Mouse (Mus musculus) limb, embryonic 10.5 days (tissue): ENCODE results near the gene Zfhx3. TPM values are rescaled to one million over a fixed set of nuclear protein-coding genes. Genes with fewer than 3 reads are reported as not detected.

Experiments used
- DNase-seq: peaks from one replicate; pipeline ENCODE4 v3.0.0-alpha.2; 2017; ENCODE audit warnings: low spot score
- H3K27ac ChIP-seq: fragments of 300-500 bp; sonication (generic); 2 replicates; pipeline ENCODE4 v1.5.1; 2016; ENCODE audit warnings: mild to moderate bottlenecking
- H3K27me3 ChIP-seq: fragments of 300-500 bp; sonication (generic); 2 replicates; pipeline ENCODE4 v1.6.1; 2016; ENCODE audit warnings: low read depth, mild to moderate bottlenecking; ENCODE audit not compliant: poor library complexity, severe bottlenecking
- H3K36me3 ChIP-seq: fragments of 300-500 bp; sonication (generic); 2 replicates; pipeline ENCODE4 v1.6.1; 2016; ENCODE audit warnings: mild to moderate bottlenecking, moderate library complexity
- H3K4me1 ChIP-seq: fragments of 300-500 bp; sonication (generic); 2 replicates; pipeline ENCODE4 v1.6.1; 2016
- H3K4me3 ChIP-seq: fragments of 300-500 bp; sonication (generic); 2 replicates; pipeline ENCODE4 v1.5.1; 2016; ENCODE audit warnings: mild to moderate bottlenecking, moderate library complexity
- H3K9me3 ChIP-seq: fragments of 300-500 bp; sonication (generic); replicated peaks from 2 replicates; pipeline ENCODE4 v1.6.1; 2016; ENCODE audit warnings: mild to moderate bottlenecking
- whole genome bisulfite sequencing: fragments of 180-500 bp; shearing (Covaris S2); methylation state at CpG from one replicate; pipeline ENCODE4 v1.1.7; 2016; 5-methylcytosine and 5-hydroxymethylcytosine counted together
- polyA plus RNA-seq: library from polyadenylated mRNA; unstranded; fragments of >200 nt; fragmentation: Nextera tagmentation; extraction: Ambion mirVana; gene quantifications from 2 replicates; pipeline ENCODE4 v1.2.1, GENCODE M21; 2016

Zfhx3 gene
- polyA plus RNA-seq, 1 experiment from 2014 or later: 28.1 TPM

DNA sequence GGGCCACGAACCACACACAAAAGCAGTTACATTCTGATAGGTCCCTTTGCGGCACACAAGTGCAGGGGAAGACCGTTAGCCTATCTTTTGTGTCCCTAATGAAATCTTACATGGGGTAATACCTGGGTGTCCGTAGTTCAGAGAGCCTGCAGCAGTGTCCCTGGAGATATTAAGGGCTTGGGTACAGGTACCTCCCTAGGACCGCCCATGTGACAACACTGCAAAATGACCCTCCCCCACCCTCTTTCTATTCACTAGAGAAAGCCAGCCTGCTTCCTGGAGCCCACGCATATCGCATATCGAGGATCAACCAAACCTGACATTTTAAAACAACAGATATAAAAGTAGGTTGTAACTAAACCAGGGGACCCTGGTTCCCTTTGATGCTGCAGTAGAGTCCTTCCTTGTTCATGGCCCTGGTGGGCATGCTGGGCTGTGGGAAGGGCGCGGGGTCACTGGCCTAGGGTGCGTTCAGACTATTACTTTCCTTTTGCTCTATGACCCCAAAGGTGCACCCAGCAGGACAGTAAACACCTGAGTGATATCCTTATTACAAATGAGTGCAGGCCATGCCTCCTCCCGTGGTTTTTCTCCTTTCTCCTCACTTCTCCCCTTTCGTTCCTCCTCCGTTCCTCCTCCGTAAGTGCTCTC, 206.3 kb downstream of the Zfhx3 start:
- 0 out of 2 replicates have a peak overlapping the region, but pooled peaks have one; percentile 42 for H3K27ac ChIP-seq
- no peak overlapping the region for H3K4me3 ChIP-seq
- no peaks in the 10 kb centered on the region for H3K9me3 ChIP-seq
- WGBS: 79% methylated on average over 15 of the region's 15 CpGs
- H3K36me3 ChIP-seq: no peaks in the 10 kb centered on the region
- H3K4me1 ChIP-seq: peaks cover 9% of the 10 kb centered on the region; the same call in 1 of the 2 replicates
- no peak for DNase-seq
- H3K27me3 ChIP-seq: no peaks in the 10 kb centered on the region

DNA sequence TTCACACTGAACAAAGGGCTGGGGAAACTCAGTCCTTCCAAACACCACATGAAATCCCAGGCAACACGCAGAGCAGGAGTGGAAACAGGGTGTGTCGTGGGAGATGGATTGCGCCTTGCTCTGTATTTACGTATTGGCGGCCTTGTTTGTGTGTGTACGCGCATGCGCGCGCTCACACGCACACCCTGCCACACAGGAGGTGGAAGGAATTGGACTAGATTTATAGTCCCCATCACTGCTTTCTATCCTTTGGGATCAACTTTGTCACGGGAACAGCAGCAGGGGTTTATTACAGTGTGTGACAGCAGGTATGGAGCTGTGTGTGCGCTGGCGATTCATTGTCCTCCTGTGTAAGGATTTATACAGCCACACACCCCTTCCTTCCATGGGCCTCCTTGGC, 228.4 kb downstream of the Zfhx3 start:
- Histone ChIP-seq H3K27ac (no peak overlapping the region), H3K36me3 (no peaks in the 10 kb centered on the region), H3K4me1 (no peaks in the 10 kb centered on the region), H3K4me3 (no peak overlapping the region), H3K9me3 (no peaks in the 10 kb centered on the region), H3K27me3 (no peaks in the 10 kb centered on the region)
- DNase-seq: no peak
- 94% methylated on average over 14 of the region's 14 CpGs for WGBS

DNA sequence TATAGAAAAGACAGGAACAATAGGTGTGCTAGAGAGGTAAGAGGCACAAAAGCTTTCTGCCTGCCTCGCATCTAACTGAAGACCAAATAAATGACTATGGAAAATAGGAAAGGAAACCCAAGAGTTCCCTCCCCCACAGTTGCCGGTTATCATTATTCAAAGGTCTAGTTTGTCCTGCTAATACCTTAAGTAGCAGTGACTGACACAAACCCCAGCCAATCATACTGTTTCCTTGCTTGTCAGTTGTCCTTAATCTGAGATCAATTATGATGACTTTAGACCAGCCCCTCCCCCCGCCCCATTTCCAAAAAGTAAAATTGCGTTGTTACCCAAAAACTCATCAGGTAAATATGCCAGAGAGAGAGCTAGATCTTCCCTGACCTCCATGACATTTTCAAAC, 240.9 kb downstream of the Zfhx3 start:
- Histone ChIP-seq H3K27ac (no peak overlapping the region), H3K4me1 (peaks cover 9% of the 10 kb centered on the region), H3K9me3 (no peaks in the 10 kb centered on the region), H3K27me3 (no peaks in the 10 kb centered on the region), H3K4me3 (no peak overlapping the region), H3K36me3 (no peaks in the 10 kb centered on the region)
- 88% methylated on average over 4 of the region's 4 CpGs for WGBS
- no peak for DNase-seq

DNA sequence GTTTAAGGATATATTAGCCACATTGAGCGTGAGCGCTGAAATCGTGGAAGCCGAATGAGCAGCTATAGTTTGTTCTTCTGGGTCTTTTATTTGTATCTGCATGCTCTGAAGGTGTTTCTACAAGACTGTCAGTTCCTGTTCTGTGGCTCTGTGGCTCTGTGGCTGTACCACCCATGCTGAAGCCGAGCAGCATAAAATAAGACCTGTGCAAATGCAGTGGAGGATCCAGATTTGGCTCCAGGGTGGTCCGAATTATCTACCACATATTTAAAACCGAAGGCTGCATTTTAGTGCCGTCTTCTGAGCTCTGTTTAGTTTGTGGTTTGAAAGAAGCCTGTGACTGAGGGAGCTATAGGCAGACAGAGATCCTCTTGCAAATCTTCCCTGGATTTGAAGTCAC, 241.5 kb downstream of the Zfhx3 start:
- WGBS: 89% methylated on average over 8 of the region's 8 CpGs
- no peaks in the 10 kb centered on the region for H3K27me3 ChIP-seq
- no peaks in the 10 kb centered on the region for H3K36me3 ChIP-seq
- H3K4me3 ChIP-seq: no peak overlapping the region
- H3K27ac ChIP-seq: no peak overlapping the region
- DNase-seq: no peak
- H3K9me3 ChIP-seq: no peaks in the 10 kb centered on the region
- peaks cover 9% of the 10 kb centered on the region for H3K4me1 ChIP-seq

DNA sequence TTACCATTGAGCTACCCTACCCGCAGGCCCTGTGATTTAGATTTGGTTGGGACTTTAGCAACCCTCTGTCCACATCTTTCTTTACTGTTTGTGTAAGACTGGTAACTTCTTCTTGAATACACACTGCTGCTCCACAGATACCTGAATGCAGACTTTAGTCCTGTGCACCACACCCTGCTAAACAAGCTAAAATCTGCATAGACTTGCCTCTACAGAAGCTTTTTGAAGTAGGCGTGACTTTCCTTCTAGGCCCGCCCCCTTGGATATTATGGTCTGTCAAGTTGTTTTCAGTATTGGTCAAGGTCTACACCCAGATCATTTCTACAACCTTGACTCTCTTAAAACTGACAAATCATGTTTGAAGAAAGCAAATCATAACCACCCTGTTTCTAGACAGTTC, 243.8 kb downstream of the Zfhx3 start:
- H3K27ac ChIP-seq: no peak overlapping the region
- no peaks in the 10 kb centered on the region for H3K36me3 ChIP-seq
- H3K9me3 ChIP-seq: no peaks in the 10 kb centered on the region
- WGBS: 87% methylated on average over 3 of the region's 3 CpGs
- H3K4me3 ChIP-seq: no peak overlapping the region
- H3K4me1 ChIP-seq: no peaks in the 10 kb centered on the region; the same call in 1 of the 2 replicates
- H3K27me3 ChIP-seq: no peaks in the 10 kb centered on the region
- no peak for DNase-seq

DNA sequence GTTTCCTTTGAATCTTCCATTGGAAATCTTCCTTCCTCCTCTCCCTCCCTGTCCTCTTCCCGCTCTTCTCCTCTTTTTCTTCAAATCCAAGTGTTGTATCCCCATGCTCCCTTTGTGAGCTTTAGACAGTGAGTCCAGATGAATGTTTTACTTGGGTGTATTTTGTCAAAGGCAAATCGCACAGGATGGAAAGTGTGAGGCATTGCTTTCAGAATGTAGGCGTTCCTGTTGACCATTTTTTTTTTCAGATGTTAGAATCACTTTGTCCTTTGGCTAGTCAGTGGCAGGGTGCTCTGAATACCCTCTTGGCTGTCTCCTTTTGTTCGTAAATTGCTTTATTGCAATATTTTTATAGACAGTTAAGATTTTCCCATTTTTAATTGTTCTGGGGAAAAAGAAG, 245.6 kb downstream of the Zfhx3 start:
- Histone ChIP-seq H3K27me3 (no peaks in the 10 kb centered on the region), H3K9me3 (no peaks in the 10 kb centered on the region), H3K36me3 (no peaks in the 10 kb centered on the region), H3K4me3 (no peak overlapping the region), H3K27ac (no peak overlapping the region), H3K4me1 (no peaks in the 10 kb centered on the region)
- 89% methylated on average over 4 of the region's 4 CpGs for WGBS
- DNase-seq: no peak

DNA sequence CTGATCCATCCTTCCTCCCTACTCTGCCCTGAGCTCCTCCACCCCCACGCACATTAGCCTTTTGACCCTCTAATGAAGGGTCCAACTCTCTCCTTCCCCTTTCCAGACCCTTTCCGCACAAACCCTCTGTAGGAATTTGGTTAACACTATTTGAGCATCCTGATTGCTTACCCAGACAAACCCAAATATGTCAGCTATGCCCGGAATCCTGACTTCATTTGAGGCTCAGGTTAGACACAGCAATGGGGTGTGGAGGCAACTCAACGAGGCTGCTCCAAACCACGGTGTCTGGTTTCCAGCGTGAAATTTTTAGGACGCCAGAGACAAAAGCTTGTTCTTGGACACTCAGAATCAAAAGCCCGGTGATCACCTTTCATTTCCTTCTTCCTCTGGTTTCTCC, 252.1 kb downstream of the Zfhx3 start:
- WGBS: 51% methylated on average over 8 of the region's 8 CpGs
- DNase-seq: no peak
- H3K27ac ChIP-seq: peak overlapping the region; percentile 33; the same call in 1 of the 2 replicates

DNA sequence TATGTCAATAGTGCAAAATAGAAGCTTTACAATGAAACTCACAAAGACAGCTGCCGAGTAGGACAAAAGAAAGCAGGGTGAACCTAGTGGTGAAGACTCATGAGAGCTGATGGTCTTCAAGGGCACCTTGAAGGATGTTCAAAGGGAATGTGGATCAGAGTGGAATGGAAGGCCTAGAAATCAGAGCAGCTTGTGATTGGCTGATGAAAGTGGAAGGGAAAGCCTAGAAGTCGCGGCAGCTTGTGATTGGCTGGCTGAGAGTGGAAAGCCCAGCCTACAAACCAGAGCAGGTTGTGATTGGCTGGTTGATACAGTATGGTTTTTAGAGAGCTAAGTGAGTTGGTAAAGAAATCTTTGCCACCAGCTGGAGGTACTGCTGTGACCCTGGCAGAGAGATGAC, 272.6 kb downstream of the Zfhx3 start:
- no peak overlapping the region for H3K4me3 ChIP-seq
- DNase-seq: no peak
- 94% methylated on average over 3 of the region's 3 CpGs for WGBS
- no peak overlapping the region for H3K27ac ChIP-seq
- H3K27me3 ChIP-seq: no peaks in the 10 kb centered on the region
- no peaks in the 10 kb centered on the region for H3K4me1 ChIP-seq
- no peaks in the 10 kb centered on the region for H3K36me3 ChIP-seq
- no peaks in the 10 kb centered on the region for H3K9me3 ChIP-seq

More for the DNA sequence above, 252.1 kb downstream of the Zfhx3 start:
- no peak overlapping the region for H3K4me3 ChIP-seq
- no peaks in the 10 kb centered on the region for H3K27me3 ChIP-seq
- no peaks in the 10 kb centered on the region for H3K9me3 ChIP-seq
- no peaks in the 10 kb centered on the region for H3K36me3 ChIP-seq
- H3K4me1 ChIP-seq: peaks cover 15% of the 10 kb centered on the region

DNA sequence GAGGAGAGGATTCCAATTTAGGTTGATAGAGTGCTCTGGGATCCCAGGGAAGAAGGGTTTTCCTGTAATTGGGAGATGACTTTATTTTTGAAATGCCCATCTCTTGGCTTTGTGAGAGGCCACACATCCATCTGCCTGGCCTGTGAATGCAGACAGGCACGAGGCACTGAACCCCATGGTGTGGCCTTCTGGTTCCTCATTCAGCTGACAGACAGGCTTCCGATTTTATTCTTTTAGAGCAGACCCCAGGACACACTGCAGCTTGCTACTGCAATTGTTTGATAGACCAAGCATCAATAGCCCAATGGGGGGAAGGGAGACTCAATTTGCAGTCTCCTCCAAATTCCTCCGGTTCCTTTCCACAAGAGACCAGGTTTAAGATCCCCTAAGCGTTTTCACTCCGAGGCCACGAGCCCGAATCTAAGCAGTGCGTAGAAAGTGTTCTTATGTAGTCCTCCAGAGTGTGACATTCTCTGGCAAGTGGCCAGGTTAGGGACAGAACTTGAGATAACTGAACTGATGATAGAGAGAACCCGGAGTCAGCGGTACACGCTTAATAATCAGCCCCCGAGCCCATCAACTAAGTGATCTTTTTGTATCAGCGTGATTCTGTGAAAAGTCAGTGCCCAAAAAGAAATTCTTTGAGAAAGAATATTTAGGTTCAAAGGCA, 275.9 kb downstream of the Zfhx3 start:
- no peak overlapping the region for H3K27ac ChIP-seq
- 84% methylated on average over 13 of the region's 13 CpGs for WGBS
- no peak for DNase-seq
- no peak overlapping the region for H3K4me3 ChIP-seq
- no peaks in the 10 kb centered on the region for H3K9me3 ChIP-seq
- no peaks in the 10 kb centered on the region for H3K36me3 ChIP-seq
- no peaks in the 10 kb centered on the region for H3K27me3 ChIP-seq
- H3K4me1 ChIP-seq: no peaks in the 10 kb centered on the region

DNA sequence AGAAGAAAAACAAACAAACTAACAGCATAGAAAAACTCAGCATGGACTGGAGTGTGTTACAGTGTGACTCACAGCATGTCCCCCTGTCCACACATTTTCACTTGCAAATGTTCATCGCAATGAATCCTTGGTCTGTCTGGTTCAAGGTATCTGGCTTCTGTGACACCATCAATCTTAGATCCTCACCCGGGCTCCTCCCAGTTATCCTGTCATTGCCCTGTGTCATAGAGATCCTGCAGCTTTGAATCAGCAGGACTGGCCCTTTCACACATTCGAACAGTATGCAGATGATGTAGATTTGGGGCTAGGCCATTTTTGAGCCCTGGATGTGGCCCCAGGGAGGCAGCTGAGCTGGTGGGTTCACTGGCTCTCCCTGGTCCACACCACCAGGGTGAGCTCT, 278.1 kb downstream of the Zfhx3 start:
- H3K9me3 ChIP-seq: no peaks in the 10 kb centered on the region
- no peak overlapping the region for H3K4me3 ChIP-seq
- no peaks in the 10 kb centered on the region for H3K27me3 ChIP-seq
- 68% methylated on average over 3 of the region's 3 CpGs for WGBS
- no peak for DNase-seq
- no peaks in the 10 kb centered on the region for H3K4me1 ChIP-seq
- no peak overlapping the region for H3K27ac ChIP-seq
- H3K36me3 ChIP-seq: no peaks in the 10 kb centered on the region

DNA sequence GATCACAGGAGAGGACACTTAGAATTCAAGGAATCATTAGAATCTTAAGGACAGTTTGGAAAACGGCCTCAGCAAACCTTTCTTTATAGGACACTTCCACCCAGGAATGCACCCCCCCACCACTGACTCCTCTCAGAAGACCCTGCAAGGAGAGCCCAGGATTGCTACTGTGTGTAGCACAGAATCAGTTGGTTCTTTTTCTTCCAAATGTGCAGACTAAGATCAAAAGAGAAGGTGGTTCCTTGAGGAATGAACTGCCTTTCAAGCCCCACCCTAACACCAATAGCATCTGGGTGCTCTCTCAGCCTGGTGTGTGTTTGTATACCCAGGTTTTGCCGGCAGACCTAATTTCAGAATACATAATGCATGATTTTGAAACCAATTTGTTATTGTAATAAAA, 279.6 kb downstream of the Zfhx3 start:
- no peak overlapping the region for H3K4me3 ChIP-seq
- H3K4me1 ChIP-seq: no peaks in the 10 kb centered on the region
- no peaks in the 10 kb centered on the region for H3K9me3 ChIP-seq
- no peak overlapping the region for H3K27ac ChIP-seq
- WGBS: 78% methylated on average over 2 of the region's 2 CpGs
- DNase-seq: no peak
- no peaks in the 10 kb centered on the region for H3K36me3 ChIP-seq
- no peaks in the 10 kb centered on the region for H3K27me3 ChIP-seq

DNA sequence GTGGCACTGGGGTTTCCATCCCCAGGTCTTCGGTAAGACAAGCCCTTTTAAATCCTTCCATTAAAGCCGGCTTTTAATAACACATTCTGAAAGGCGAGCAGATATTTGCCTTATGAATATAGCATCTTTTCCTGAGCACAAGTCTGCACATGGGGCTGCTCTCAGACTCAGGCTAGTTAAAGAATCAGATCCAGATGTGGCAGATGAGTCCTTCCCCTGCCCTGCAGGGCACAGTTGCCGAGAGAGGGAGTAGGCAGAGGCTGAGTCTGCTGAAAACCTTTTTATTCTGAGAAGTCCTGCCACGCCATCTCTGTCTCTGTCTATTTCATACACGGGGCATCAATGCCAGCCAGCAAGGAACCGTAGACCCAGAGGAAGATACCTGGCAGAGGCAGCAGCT, 289.9 kb downstream of the Zfhx3 start:
- Histone ChIP-seq H3K27me3 (no peaks in the 10 kb centered on the region), H3K36me3 (no peaks in the 10 kb centered on the region), H3K4me3 (no peak overlapping the region), H3K4me1 (peaks cover 44% of the 10 kb centered on the region), H3K9me3 (no peaks in the 10 kb centered on the region), H3K27ac (peak overlapping the region; percentile 62; the same call in 1 of the 2 replicates)
- DNase-seq: peak; percentile 43
- 54% methylated on average over 7 of the region's 7 CpGs for WGBS

DNA sequence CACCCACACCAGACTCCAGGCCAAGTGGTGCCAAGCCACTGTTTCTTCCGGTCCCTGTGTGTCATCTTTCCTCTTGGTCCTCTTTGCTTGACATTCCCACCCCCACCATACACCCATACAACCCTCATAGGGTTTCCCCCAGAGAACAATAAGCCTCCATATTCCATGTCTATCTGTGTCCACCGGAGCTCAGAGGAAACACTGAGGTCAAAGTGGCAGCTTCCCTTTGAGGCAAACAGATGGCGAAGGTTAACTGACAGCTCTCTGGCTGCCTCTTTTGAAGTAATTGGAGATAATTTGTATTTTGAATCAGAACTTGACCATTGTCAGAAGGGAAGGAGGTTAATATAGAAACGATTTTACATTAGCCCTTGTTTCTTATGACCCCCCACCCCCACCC, 292.0 kb downstream of the Zfhx3 start:
- Histone ChIP-seq H3K36me3 (no peaks in the 10 kb centered on the region), H3K4me3 (no peak overlapping the region), H3K4me1 (peaks cover 50% of the 10 kb centered on the region), H3K9me3 (no peaks in the 10 kb centered on the region), H3K27ac (peak overlapping the region; percentile 34; the same call in 1 of the 2 replicates), H3K27me3 (no peaks in the 10 kb centered on the region)
- WGBS: 54% methylated on average over 4 of the region's 4 CpGs
- no peak for DNase-seq
